Mouse (Mus musculus): Measurements from ENCODE around the gene Mrps18b.
A peak's percentile ranks its signal among the peaks of the same experiment; 100 is the strongest.
"Not testable (repeated sequence)": the region's sequence is repeated elsewhere in the genome, so short reads cannot be mapped to it uniquely, and the experiment has no call there.

Gene Mrps18b

DNA sequence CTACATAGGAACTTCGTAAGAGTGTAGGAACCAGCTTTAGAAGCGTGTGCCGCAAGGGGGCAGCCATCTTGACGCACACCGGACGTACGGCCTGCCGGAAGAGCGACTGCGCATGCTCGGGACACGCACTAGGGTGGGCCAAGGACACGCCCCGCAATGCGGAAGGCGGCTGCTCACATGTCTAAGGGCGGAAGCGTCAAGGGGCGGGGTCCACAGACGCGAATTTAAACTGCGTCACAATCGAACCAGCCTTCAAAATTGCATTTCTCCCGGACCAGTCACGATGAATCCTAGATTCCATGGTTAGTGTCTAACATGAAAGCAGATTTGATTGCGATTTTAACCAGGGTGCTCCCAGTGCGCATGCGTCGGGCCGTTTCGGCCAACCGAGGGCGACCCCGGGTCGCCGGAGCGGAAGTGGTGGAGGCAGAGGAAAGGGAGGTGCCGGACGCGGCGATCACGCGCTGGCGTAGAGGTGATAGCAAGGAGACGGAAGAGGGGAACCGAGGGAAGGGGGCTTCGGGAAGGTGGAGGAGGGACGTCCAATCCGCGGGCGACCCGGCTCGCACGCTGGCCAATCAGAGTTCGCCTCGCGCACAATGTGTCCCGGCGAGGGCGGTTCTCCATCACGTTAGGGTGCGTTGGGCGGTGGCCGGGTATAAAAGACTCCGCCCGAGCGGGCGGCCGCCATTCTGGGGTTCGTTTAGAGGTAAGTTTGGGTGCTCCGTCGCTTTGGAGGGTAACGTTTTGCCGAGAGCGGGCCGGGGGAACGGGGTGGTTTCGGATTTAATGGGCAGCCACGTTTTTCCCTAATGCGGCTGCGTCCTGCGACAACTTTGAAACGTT is at the start of gene Mrps18b, which contains the start of gene Ppp1r10:
Mrps18b (minus strand) TSS at position 93 of the 846 bp plus-strand sequence.
Ppp1r10 (plus strand) TSS at position 138 of the 846 bp plus-strand sequence.
- peak; percentile 98 for DNase-seq (ENCODE audit: extremely low spot score, low spot score)

DNA sequence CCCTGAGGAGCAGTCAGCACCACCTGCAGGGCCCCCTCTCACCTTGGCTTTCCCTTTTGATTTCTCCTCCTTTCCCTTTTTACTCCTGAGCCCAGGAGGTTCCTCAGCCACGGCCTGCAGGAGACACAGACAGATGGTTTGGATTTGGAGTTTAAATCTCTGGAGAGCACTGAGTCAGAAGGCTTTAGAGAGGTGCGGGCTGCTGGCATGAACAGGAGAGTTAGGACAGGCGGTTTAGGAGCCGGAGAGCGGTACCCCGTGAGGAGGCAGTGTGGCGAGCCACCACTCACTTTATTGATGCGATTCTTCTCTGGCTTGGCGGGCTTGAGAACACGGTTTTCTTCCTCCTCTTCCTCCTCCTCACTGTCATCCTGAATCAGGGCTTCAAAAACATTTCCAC is 47.1 kb upstream of the Mrps18b start:
- no peak for DNase-seq (ENCODE audit: extremely low spot score, low spot score)

GRCm38 (mm10) chr17:35958533-35959223 is 42.5 kb upstream of the Mrps18b start:
- DNase-seq (ENCODE audit: extremely low spot score, low spot score), result no peak

DNA sequence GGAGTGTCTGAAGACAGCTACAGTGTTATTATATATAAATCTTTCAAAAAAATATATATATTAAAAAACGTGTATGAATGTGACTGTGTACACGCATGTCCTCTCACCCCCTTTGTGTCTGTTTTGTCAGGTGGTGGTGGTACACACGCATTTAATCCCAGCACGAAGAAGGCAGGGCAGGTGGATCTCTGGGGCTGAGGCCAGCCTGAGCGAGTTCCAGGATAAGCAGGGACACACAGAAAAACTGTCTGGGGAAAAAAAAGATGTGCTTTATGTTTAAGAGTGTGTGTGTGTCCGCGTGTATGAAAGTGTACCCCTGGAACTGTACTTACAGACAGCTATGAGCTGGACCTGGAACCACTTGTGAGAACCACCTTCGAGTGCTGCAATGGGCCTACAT is 38.5 kb upstream of the Mrps18b start:
- no peak for DNase-seq (ENCODE audit: extremely low spot score, low spot score)

GRCm38 (mm10) chr17:35952559-35952958 is 36.4 kb upstream of the Mrps18b start:
- not testable (repeated sequence) for DNase-seq (ENCODE audit: extremely low spot score, low spot score)

- DNase-seq (ENCODE audit: extremely low spot score, low spot score), result not testable (repeated sequence)
These were observed 34.8 kb upstream of the Mrps18b start for GRCm38 (mm10) chr17:35950946-35951345.

- no peak for DNase-seq (ENCODE audit: extremely low spot score, low spot score)
These were observed 23.8 kb upstream of the Mrps18b start for GRCm38 (mm10) chr17:35939941-35940340.

- no peak for DNase-seq (ENCODE audit: extremely low spot score, low spot score)
These were observed 22.9 kb upstream of the Mrps18b start for GRCm38 (mm10) chr17:35939108-35939507.

DNA sequence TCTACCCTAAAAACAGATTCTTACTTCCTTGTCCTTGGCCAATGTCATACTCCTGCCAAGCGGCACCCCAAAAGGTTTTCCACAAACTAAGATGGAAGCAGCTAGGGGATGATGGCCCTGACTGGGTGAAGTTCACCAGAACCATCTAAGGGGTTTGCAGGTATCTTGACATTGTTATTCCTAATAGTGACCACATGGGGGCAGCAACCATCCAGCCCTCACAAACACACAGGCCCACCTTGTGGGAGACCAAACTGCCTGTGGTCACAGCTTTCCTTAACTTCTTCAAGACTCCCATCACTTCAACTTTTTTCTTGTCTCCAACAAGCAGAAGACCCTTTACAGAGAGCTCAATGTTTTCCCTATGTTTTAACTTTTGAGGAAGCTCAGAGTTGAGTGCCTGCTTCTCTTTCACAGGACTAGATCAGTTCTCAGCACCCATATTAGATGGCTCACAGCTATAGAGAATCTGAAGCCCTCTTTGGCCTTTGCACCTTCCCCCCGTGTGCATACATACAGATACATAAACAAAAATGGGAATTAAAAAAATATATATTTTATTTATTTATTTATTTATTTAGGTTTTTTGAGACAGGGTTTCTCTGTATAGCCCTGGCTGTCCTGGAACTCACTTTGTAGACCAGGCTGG is 21.6 kb upstream of the Mrps18b start:
- DNase-seq (ENCODE audit: extremely low spot score, low spot score), result peak; percentile 42

- DNase-seq (ENCODE audit: extremely low spot score, low spot score), result not testable (repeated sequence)
These were observed 19.6 kb upstream of the Mrps18b start for GRCm38 (mm10) chr17:35935763-35936162.

- DNase-seq (ENCODE audit: extremely low spot score, low spot score), result no peak
These were observed 16.4 kb upstream of the Mrps18b start for GRCm38 (mm10) chr17:35932608-35933007.

DNA sequence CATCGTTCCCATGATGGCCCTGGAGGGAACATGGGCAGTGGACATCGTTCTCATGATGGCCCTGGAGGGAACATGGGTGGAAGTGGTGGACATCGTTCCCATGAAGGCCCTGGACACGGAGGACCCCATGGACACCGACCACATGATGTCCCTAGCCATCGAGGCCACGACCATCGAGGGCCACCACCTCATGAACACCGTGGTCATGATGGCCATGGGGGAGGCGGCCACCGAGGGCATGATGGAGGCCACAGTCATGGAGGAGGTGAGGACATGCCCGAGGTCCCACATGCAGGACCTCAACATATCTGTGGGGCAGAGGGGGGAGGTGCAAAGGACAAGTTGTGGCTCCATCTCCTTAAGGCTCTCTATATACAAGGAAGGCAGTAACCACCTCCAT is 14.4 kb upstream of the Mrps18b start:
- DNase-seq (ENCODE audit: extremely low spot score, low spot score), result no peak

GRCm38 (mm10) chr17:35929534-35929933 is 13.3 kb upstream of the Mrps18b start:
- DNase-seq (ENCODE audit: extremely low spot score, low spot score), result no peak

DNA sequence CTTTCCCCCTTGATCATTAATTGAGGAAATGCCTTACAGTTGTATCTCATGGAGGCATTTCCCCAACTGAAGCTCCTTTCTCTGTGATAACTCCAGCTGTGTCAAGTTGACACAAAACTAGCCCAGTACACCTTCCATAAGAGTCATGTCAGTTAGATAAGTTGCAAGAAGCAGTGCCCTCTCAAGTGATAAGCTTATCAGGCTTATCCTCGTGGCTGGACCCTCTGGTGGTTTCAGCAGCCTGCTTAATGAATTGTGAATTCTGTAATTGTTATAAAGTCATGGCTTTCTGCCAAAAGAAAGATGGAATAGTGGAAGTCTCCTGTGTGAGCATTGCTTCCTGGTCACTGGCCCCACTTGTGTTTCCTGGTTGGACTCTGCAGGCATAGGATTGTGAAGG is 11.3 kb upstream of the Mrps18b start:
- DNase-seq (ENCODE audit: extremely low spot score, low spot score), result no peak

DNA sequence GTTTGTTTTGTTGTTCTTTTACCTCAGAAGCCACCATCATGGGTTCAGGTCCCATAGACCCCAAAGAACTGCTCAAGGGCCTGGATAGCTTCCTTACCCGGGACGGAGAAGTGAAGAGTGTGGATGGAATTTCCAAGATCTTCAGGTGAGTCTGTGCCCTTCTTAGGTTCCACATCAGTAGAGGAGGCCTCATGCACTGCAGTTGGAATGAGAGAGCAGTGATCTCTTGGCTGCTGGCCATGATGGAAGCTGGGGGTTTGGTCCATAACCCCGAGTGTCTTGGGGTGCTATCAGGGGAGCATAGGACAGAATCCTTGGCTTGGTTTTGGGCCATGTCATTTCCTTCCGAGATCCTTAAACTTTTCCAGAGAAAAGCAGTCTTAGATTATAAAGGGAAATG is 7.1 kb upstream of the Mrps18b start:
- DNase-seq (ENCODE audit: extremely low spot score, low spot score), result no peak

GRCm38 (mm10) chr17:35922566-35922965 is 6.4 kb upstream of the Mrps18b start:
- DNase-seq (ENCODE audit: extremely low spot score, low spot score), result no peak

DNA sequence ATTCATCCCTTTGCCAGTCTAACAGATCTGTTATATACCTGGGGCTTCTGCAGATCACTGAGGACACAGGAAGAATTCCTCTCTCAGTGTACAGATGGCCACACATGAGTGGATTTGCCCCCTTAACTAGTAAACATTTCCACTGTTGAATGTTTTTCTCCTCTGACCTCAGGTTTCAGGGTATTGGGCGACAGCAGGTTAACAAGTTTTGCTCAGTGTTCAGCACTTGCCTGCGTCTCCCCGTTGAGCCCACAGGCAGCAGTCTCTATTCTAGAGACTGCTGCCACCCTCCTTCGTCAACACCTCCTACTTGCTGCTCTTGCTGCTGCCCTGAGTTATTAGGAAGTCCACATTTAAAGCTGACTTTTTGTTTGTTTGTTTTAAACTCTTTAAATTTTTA is 5.5 kb upstream of the Mrps18b start:
- DNase-seq (ENCODE audit: extremely low spot score, low spot score), result no peak

DNA sequence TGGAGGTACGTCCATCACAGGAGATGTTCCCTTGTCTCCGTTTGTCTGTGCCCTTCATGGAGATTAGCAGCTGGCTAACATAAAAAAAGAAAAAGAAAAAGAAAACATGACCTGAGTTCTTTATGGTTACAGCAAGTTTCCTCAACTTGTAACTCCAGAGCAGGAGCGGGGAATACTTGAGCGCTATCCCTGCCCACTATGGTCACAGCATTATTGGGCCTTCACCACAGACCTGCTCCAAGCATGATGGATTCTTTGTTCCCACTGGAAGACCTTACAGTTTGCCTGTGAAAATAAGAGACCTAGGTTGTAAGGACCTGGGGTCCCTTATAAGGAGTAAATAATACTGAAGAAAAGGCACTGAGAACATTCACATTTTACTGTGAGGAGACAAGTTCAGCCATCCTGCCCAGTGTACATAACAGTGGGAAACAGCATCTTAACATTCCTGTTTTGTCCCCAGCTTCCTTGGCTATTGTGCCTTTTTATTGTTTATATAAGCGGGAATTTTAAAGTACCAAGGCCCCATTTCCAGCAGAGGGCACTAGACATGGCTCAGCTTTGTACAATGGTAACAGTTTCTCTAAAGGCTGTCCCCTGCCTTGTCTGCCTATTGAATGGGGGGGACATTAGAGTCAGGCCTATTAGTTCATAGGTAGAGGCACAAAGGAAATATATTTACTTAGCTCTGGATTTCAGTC is 4.8 kb upstream of the Mrps18b start:
- no peak for DNase-seq (ENCODE audit: extremely low spot score, low spot score)

DNA sequence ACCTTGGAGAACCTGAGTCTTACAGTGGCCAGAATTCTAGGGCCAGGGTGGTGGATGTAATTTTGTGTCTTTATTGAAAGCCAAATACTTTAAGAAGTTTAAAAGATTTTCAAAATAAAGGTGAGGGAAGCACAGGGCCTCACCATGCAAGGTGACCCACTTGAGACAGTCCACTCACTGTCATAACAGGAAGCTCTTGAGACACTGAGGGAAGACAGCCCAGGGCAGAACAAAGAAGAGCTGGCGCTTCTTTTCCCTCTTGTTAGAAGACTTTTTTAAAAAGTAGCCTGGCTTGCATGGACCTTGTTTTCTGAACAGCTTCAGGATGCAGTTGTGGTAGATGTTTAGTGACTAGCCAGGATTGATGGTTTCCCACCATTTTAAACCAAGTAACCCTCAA is 4.2 kb upstream of the Mrps18b start:
- no peak for DNase-seq (ENCODE audit: extremely low spot score, low spot score)

GRCm38 (mm10) chr17:35919864-35920301 is 3.7 kb upstream of the Mrps18b start:
- DNase-seq (ENCODE audit: extremely low spot score, low spot score), result no peak

- peak; percentile 87 for DNase-seq (ENCODE audit: extremely low spot score, low spot score)
These were observed 3.0 kb upstream of the Mrps18b start for GRCm38 (mm10) chr17:35919060-35919715.

Measured in neural tube, embryonic 10.5 days (tissue).